Mouse (Mus musculus) ES-E14 (cell line): ENCODE results near the gene Rag2.

Experiments used
- CHD2 ChIP-seq: IDR thresholded peaks from 2 replicates; pipeline ENCODE4 v1.6.1; 2014; ENCODE audit warnings: mild to moderate bottlenecking, low read depth, low read length, inconsistent platforms
- HCFC1 ChIP-seq: IDR thresholded peaks from 2 replicates; pipeline ENCODE4 v1.6.1; 2012; ENCODE audit warnings: low read length, inconsistent platforms, borderline replicate concordance; ENCODE audit not compliant: insufficient read depth
- MAFK ChIP-seq: IDR thresholded peaks from 2 replicates; pipeline ENCODE4 v1.6.1; 2014; ENCODE audit warnings: mild to moderate bottlenecking, low read depth, low read length, inconsistent platforms; ENCODE audit not compliant: insufficient read depth
- ZNF384 ChIP-seq: IDR thresholded peaks from 2 replicates; pipeline ENCODE4 v1.6.1; 2012; ENCODE audit warnings: low read depth, low read length, inconsistent platforms

GRCm38 (mm10) chr2:101665703-101666092 lies 41.2 kb downstream of the Rag2 start:
- TF ChIP-seq CHD2 (no peak), MAFK (no peak), HCFC1 (no peak), ZNF384 (no peak)
